Mouse (Mus musculus) ZHBTc4 (cell line): Measurements from ENCODE around the gene Arl16.

Experiments used
- DNase-seq: peaks from one replicate; pipeline ENCODE4 v3.0.0-alpha.2; 2011; ENCODE audit warnings: low read depth, low spot score

Arl16 gene

GRCm38 (mm10) chr11:120492024-120492877 is 24.8 kb upstream of the Arl16 start:
- peak; percentile 63 for DNase-seq

GRCm38 (mm10) chr11:120491317-120492023 is 24.1 kb upstream of the Arl16 start, which contains the start of gene Slc25a10:
Gene Slc25a10 (plus strand): TSS chr11:120491840.
- DNase-seq: peak; percentile 93

- DNase-seq: no peak
These were observed 23.1 kb upstream of the Arl16 start for GRCm38 (mm10) chr11:120490291-120491046.

- peak; percentile 88 for DNase-seq
These were observed 21.8 kb upstream of the Arl16 start for GRCm38 (mm10) chr11:120489054-120489761.

- peak; percentile 28 for DNase-seq
These were observed 21.1 kb upstream of the Arl16 start for GRCm38 (mm10) chr11:120488516-120488915.

GRCm38 (mm10) chr11:120485251-120485650 is 17.8 kb upstream of the Arl16 start:
- no peak for DNase-seq

GRCm38 (mm10) chr11:120484265-120484981 is 17.0 kb upstream of the Arl16 start, which contains the start of gene Mrpl12:
Gene Mrpl12 (plus strand): TSS chr11:120484613.
- peak; percentile 97 for DNase-seq

GRCm38 (mm10) chr11:120483448-120483934 is 16.1 kb upstream of the Arl16 start:
- DNase-seq: no peak

GRCm38 (mm10) chr11:120472052-120472451 is 4.6 kb upstream of the Arl16 start:
- DNase-seq: no peak

- DNase-seq: no peak
These were observed 307 bp upstream of the Arl16 start for GRCm38 (mm10) chr11:120467736-120468092.

GRCm38 (mm10) chr11:120465521-120465920 is 1.9 kb downstream of the Arl16 start:
- no peak for DNase-seq

- DNase-seq: no peak
These were observed 3.0 kb downstream of the Arl16 start for GRCm38 (mm10) chr11:120464365-120464764.

GRCm38 (mm10) chr11:120463536-120463935 is 3.9 kb downstream of the Arl16 start:
- no peak for DNase-seq

GRCm38 (mm10) chr11:120458847-120459597 is 8.4 kb downstream of the Arl16 start:
- peak; percentile 69 for DNase-seq

- peak; percentile 79 for DNase-seq
These were observed 9.3 kb downstream of the Arl16 start, which contains the start of the genes Oxld1 and Ccdc137 for GRCm38 (mm10) chr11:120457772-120458751. Gene Oxld1 (minus strand): TSS chr11:120458068. Gene Ccdc137 (plus strand): TSS chr11:120458115.

- DNase-seq: no peak
These were observed 10.0 kb downstream of the Arl16 start for GRCm38 (mm10) chr11:120457370-120457769.

GRCm38 (mm10) chr11:120455413-120455812 is 12.0 kb downstream of the Arl16 start:
- no peak for DNase-seq

GRCm38 (mm10) chr11:120454965-120455364 is 12.4 kb downstream of the Arl16 start:
- no peak for DNase-seq
